Mouse (Mus musculus): ENCODE results near the gene Xxylt1.
A peak's percentile ranks its signal among the peaks of the same experiment; 100 is the strongest.

The Xxylt1 gene

DNA sequence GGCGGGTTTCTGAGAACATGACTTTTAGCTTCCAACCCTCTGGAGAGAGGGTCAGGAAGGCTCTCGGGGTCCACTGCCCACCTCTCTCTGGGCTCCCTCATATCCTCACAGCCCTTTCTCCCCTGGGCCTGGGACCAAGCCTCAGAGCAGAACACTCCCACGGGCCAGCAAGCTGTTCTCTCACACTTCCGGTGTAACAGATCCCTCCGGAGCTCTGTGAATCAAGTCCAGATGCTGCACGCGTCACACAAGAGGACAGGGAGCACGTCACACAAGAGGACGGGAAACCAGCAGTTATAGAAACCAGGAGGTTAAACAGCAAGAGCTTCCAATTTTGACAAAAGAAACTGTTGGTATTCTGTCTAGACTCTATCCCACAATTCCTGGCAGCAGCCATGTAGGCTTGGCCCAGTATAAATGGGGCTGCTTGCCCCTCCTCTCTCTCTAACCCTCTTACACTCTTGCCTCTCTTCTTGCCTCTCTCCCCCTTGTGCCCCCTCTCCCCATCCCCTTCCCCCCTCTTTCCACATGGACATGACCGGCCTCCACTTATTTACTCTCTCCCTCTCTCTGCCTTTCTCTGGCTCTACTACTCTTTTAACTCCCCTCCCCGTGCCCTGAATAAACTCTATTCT lies 19.9 kb downstream of the Xxylt1 start:
- no peak for DNase-seq (ENCODE audit: inconsistent age in 2 of 2, low spot score in 1 of 2)

DNA sequence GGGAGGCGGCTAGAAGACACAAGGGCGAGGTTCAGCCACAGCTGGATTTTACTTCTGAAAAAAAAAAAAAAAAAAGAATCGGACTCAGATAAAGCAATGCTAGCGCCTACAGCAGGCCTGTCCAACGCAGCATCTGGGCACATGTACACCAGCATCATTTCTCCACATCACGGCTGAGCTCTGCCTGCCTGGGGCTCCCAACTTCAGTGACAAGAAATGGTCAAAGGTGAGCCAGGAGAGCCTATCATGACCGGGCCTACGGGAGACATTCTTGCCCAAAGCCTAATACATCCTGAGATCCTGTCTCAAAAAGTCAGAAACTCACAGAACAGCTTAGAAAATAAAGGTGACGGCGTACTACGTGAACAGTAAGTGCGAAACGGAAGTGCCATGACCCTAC lies 20.5 kb downstream of the Xxylt1 start:
- no peak for DNase-seq (ENCODE audit: inconsistent age in 2 of 2, low spot score in 1 of 2)

DNA sequence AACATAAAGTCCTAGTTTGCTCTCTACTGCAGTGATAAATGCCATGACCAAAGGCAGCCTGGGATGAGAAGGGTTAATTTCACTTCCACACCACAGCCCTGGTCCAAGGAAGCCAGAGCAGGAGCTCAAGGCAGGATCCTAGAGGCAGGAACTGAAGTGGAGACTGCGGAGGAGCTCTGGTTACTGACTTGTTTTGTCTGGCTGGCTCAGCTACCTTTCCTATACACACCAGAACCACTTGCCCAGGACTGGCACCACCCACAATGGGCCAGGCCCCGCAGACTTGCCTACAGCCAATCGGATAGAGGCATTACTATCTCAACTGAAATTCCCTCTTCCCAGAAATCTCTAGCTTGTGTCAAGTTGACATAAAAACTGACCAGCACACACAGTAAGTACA lies 21.0 kb downstream of the Xxylt1 start:
- DNase-seq (ENCODE audit: inconsistent age in 2 of 2, low spot score in 1 of 2), result no peak

DNA sequence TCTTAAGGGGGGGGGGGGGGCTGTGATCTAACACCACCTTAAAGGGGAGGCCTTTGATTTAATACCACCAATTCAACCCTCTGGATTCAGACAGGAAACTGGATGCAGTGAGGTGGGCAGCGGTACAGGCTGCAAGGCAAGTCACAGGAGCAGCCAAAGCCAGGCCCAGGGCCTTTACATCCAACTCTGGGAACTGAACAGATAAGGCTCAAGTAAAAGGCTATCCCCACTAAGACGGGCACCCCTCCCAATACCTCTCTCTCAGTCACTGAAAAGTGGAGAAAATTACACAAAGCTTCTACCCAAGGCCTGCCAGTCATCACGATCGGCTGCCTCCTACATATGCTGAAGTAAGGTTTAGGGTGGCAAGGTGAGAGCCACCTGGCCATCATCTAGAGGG lies 21.5 kb downstream of the Xxylt1 start:
- no peak for DNase-seq (ENCODE audit: inconsistent age in 2 of 2, low spot score in 1 of 2)

DNA sequence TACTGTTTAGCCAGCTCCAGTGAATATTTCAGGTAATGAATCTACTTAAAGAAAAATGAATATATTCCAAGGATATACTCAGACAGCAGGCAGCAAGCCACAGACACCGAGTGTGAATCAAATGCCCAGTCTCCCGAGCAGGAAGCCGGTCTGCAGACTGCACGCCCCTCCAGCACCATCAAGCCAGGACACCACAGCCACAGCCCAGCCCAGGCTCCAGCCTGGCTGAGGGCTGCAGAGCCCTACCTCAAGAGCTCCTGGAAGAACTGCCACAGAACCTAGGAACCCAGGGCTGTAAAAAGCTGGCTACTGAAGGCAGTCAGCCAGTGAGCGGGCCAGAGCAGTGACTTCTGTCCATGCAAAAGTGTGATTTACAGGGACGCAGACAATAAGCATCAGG lies 28.4 kb downstream of the Xxylt1 start:
- DNase-seq (ENCODE audit: inconsistent age in 2 of 2, low spot score in 1 of 2), result no peak

DNA sequence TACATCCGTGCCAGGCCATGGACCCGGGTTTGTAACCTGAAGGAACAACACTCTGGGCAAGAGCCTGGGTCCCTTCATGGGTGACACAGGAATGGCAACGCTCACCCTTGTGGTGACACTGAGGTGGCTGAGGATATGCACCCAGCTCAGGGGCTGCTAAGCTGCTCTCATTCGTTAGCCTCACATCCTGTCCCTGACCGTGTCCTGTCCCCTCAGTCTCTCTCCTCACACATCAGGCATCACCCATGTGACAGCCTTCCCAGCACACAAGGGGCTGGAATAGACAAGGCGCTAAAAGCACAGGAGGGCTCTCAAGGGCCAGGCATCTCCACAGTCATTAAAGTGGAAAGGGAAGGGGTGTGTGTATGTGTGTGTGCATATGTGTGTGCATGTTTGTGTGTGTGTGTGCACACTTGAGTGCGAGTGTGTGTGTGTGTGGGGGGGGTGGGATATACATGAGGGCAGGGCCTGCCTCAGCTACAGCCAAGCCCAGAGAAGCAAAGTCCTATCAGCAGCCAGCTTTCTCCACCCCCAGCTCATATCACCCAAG lies 29.0 kb downstream of the Xxylt1 start:
- no peak for DNase-seq (ENCODE audit: inconsistent age in 2 of 2, low spot score in 1 of 2)

DNA sequence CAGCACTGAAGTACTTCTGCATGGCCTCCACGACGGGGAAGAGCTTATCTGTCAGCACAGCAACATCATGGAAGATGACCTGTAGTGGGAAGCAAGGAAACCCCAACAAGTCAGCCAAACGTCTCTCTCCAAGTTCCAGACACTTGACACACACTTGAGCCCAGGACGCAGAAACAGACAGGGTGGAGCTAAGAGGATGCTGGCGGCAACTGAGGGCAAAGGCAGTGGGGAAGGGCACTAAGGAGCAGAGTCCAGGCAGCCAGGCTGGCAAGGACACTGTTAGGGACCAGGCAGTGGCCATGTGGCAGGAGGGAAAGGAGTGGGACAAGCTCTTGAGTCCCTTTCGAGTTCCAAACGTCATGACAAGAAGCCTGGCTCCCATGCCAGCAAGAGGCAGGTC lies 30.5 kb downstream of the Xxylt1 start:
- DNase-seq (ENCODE audit: inconsistent age in 2 of 2, low spot score in 1 of 2), result no peak

DNA sequence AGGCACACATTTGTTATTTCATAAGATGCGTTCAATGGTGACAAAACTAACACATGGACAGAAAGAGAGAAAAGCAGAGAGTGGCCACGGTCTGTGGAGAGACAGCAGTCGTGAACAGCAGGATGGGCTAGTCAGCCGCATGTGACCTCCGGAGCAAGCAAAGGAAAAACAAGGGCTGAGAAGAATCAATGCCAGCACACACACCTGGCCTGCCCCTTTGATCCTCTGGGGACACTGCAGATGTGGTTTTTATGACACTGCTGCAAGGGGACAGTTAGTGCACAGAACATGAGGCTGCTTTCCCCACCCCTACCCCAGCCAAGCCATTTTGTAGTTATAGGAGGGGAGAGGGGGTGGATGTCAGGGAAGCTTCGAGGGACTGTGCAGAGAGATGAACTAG lies 33.0 kb downstream of the Xxylt1 start:
- DNase-seq (ENCODE audit: inconsistent age in 2 of 2, low spot score in 1 of 2), result no peak

DNA sequence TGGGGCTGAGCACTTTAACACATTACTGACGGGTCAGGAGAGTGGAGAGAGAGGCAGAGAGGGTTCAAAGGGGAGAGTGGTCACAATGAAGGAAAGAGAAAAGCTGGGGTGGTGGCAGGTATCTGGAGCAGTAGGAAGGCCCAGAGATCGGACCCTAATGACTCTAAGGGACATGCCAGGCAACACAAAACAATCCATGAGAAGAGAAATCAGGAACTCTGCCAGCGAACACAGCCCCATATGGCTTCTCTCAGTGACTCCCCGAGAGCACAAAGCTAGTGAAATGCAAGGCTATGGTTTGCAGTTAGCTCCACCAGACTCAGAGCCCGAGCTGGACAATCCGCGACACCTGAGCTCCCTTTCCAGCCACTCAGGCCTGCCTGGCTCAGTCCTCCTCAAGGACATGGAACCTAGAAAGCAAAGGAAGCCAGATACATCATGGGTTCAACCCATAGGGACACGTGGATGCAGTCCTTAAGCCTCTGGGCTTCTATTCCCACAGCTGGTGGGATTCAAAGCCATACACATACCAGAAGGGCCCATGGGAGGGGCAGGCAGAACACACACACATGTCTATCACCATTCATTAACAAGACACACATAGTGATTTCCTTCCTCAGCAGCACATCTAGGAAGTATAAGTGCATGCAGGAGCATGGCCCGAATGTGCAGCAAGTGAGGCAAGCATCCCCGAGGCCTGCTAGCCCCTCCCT lies 33.9 kb downstream of the Xxylt1 start:
- DNase-seq (ENCODE audit: inconsistent age in 2 of 2, low spot score in 1 of 2), result no peak

DNA sequence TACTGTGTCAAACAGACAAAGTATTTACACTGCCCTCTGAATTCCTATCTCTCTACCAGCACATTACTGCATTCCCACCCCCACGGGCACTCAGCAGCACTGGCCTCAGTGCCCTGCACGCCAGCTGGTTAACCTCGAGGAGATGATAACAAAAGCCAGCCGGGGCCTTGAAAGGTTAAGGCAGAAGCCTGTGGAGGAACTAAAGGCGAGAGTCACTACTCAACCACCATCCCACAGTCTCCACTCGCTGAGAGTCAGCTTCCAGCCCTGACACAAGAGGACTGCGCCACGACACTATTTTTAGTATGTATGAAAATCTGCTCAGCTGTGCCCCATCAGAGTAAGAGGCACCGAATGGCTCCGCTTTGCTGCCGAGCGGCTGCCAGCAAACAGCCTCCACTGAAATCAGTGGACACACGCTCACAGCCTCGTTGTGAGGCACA lies 35.0 kb downstream of the Xxylt1 start:
- peak in 1 of 2 experiments; percentile 82 for DNase-seq (ENCODE audit: inconsistent age in 2 of 2, low spot score in 1 of 2)

DNA sequence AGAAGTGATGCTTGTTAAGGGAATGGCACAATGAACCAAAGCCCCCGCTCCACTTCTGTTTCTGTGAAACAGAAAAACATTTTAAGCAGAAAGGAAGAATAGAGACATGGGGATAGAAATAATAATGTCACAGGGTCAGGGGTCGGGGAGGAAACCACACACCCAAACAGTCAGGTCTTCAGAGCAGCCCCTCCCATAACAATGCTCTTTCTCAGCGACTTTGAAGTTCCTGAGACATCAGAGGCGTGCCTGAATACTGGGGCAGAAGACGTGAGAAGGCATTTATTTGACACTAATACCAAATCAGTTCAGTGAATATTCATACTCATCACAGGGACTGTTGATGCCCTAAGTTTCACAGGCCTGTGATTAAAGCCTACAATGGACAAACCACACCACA lies 36.0 kb downstream of the Xxylt1 start:
- no peak for DNase-seq (ENCODE audit: inconsistent age in 2 of 2, low spot score in 1 of 2)

DNA sequence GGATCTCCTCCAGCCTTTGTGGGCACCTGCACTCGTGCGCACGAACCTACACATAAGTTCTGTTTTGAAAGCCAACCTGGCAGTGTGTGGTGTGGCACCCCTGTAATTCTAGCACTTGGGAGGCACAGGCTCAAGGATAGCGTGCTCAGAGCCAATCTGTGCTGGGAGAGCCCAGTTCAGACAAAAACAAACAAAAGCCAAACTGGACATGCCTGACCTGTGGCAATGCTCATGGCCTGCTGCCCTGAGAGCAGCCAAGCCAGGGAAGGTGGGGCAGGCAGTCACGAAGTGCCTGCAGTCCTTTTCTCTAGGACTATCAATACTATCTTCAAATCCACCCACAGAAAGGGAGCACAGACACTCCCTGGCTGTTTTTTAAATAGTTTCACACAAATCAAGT lies 38.1 kb downstream of the Xxylt1 start:
- no peak for DNase-seq (ENCODE audit: inconsistent age in 2 of 2, low spot score in 1 of 2)

DNA sequence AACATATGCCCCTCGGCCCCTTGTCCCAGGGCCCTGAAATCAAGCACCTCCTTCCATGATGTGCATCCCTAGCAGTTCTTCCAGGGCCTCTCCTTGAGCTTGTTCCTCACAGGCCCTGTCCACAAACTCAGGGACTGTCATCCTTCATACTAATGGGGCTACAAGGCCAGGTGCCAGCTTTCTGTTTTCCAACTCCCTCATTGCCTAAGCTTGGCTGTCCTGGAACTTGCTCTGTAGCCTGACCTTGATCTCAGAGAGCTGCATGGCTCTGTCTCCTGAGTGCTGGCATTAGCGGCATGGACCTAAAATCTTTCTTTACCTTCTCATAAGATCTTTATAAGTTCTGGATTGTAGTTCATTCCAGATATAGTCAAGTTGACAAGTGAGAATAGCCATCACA lies 39.7 kb downstream of the Xxylt1 start:
- peak in 1 of 2 experiments; percentile 90 for DNase-seq (ENCODE audit: inconsistent age in 2 of 2, low spot score in 1 of 2)

DNA sequence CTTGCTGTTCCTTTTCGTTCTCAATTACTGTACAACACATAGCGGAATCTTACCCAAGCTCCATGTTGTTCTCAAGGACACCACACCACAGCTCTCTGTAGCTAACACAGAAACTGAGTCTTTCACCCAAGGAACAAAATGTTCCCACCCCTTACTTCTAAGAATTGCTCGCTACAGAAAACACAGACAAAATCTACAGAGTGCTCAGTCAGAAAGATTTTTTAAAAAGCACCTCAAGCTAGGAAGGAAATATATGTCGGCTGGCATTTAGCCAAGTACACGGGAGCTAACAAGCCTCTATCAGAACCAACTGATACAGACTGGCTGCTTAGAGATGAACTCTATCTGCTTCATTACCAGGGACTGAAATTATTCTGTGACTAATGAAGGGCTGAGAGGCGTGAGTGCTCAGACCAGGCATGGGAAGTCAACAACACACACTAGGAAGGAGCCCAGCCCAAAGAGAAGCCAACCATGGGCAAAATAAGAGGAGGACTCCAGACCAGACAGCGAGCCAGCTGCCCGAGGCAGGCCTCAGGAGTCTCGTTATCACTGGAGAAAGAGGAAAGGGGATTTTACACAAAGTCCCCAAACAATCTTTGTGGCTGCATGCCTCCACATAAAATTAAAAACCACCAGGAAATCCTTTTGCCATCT lies 41.3 kb downstream of the Xxylt1 start:
- DNase-seq (ENCODE audit: inconsistent age in 2 of 2, low spot score in 1 of 2), result no peak

DNA sequence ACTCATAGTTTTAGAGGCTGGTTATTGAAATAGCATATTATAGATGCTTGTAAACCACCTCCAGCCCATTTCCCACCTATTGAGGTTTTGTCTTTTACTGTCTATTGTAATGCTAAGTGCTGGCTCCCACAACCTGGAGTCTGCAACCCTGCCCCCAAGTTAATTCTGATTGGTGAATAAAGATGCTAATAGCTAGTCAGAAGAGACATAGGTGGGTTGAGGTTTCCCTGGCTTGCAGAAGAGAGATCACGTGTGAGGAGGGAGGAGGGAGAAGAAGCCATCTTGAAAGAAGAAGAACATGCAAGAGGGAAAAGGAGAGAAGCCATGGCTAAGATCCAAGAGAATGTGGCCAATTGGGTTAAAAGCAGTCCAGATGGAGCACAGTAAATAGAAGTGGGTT lies 43.8 kb downstream of the Xxylt1 start:
- no peak for DNase-seq (ENCODE audit: inconsistent age in 2 of 2, low spot score in 1 of 2)

DNA sequence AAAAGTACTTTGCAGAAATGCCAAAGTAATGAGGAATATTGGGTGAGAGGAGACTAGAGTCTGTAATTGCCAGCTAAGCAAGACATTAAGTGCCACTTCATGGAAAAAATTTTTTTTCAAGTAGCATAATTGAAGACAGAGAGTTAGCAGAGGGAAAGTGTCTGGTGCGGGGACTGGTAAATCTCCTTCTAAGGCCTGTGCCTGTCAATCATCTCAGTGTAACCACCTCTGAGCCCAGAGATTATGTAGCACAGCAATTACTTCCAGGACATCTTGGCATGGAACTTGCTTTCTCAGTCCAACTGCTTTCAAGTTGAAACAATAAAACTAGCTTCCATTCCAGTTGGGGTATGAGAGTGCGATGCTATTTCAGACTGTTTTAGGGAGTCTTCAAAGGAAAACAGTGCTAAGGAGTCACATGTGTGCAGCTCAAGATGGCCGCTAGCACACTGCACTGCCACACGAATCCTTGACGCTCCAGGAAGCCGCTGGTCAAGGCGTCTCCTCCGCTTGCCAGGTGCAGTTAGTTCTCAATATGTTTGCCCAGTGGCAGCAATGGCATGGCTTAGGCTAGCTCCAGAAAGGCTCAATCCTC lies 45.5 kb downstream of the Xxylt1 start:
- no peak for DNase-seq (ENCODE audit: inconsistent age in 2 of 2, low spot score in 1 of 2)

DNA sequence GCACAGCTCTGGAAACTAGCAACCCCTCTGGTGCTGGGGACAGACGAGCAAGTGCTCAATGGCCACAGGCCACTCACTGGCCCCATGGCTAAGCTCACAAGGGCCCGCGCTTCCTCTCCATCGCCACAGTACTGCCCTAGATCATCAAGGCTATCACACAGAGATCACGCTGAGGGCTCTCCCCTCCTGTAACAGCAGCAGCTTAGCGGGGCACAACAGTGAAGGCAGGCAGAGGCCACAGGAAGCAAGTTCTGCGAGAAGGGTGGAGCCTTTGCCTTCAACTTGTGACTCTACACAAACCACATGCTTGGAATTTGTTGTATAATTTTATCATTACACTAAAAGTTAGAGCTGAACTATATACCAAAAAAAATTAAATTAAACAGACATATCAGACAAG lies 46.0 kb downstream of the Xxylt1 start:
- DNase-seq (ENCODE audit: inconsistent age in 2 of 2, low spot score in 1 of 2), result no peak

DNA sequence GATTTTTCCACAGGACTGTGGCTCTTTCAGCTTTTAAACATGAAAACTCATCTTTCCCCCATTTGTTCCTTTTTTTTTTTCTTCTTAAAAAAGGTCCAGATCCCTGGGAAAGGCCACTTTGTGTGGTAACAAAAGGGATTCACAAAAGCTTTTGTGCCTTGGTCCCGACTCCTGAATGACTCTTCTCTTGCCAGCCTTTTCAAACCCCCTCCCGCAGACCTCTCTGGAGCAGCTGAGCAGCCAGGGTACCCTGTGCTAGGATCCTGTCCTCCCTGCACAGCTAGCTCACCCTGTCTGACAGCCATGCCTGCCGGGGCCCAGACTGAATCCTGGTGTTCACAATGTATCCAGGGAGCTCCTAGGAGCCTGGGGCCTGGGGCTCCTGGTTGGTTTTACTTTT lies 47.2 kb downstream of the Xxylt1 start:
- DNase-seq (ENCODE audit: inconsistent age in 2 of 2, low spot score in 1 of 2), result no peak

DNA sequence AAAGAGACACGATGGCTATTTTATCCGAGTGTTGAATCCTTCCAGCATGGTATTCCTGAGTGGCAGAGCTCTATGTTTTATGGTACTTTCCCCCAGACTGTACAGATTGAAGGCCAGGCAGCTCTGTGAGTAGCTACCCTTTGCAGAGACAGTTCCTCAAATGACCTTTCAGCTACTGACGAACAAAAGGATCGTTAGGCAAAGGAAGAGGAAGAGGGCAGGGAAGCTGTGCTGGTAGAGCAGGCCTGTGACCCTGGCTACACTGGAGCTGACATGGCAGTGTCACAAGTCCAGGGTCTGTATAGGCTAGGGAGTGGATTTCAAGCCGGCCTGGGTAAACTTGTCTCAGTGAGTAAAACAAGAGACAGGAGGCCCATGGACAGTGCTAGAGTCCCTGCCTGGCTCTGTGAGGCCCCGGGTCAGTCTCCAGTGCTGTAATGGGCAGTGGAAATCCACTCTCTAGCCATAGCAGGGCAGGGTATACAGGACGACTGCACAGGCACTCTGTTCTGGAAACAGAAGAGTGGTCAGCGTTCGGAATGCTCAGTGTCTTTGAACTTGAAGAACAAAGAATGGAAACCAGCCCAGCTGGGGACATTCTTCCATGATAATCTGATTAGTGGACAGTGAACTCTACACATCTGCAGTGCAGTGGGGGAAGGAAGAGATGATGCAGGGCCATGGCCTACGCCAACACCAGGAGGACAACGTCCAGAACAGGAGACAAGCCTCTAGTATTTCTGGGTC lies 51.3 kb downstream of the Xxylt1 start:
- peak in 1 of 2 experiments; percentile 58 for DNase-seq (ENCODE audit: inconsistent age in 2 of 2, low spot score in 1 of 2)

DNA sequence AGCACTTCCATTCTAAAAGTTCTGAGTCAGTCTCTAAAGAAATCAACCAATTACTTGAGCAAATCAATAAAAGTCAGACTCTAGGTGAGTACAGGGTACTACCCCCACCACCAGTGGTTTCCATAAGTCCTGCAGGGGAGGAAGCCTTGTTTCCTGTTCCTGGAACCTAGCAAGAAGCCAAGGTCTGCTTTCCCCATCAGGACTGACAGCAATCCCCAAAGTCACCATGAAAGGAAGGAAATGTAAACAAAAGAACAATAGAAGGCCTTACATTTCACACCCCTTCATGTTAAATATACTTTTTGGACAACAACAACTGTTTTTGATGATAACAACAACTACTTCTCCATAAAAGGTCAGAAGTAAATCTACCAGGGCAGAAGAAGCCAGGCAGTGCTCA lies 53.6 kb downstream of the Xxylt1 start:
- DNase-seq (ENCODE audit: inconsistent age in 2 of 2, low spot score in 1 of 2), result no peak

DNA sequence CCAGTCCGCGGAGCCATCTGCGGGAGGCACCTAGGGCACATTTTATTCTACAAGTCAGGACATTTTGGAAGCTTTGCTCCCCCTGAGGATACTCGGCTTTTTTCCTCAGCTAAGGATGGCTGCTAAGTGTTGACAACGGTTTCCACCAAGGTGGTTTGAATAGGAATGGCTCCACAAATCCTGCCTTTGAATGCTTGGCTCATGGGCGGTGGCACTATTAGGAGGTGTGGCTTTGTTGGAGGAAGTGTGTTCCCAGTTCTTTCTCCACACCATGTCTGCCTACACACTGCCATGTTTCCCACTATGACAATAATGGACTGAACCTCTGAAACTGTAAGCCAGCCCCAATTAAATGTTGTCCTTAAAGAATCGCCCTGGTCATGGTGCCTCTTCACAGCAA lies 55.7 kb downstream of the Xxylt1 start:
- DNase-seq (ENCODE audit: inconsistent age in 2 of 2, low spot score in 1 of 2), result no peak

All from adrenal gland, adult (tissue).